Comparison of ENCODE assay signal across 7 mouse cellular contexts in the genomic region with DNA sequence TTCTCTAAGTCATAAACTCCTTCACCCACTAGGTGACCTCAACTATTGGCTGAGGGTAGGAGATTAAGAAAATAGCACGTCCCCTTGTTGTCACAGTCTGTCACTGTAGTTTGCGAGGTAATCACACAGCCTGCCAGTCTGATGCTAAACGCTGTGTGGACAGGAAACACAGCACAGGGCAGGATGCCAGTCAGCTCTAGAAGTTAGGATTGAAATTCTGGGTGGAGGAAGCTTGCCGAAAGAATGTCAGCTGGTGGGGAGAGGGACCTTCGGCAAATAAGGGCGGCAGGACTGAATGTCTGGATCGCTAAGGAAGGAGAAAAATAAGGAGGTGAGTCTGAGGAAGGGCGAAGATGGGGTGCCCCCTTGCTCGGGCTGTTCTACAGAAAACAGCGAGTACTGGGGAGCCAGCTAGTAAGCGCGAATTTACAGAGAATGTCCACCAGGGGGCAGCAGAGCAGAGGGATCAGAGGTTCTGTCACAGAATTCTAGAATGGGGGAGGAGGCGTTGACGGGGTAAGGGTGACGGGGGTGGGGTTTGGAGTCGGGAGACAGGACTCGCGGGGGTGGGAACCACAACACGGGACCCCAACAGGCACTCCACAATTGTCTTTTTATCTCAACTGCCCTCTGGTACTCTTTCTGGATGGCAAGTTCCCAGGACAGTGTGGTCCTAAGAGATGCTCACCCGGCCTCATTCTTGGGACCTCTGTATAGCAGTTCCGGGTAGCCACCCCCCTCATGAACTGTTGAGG. TPM values are rescaled to one million over a fixed set of nuclear protein-coding genes. Genes with fewer than 3 reads are reported as not detected.
DNase-seq lines count a peak whose midpoint lies in the region; ATAC-seq and TF ChIP-seq lines count a peak whose summit lies in the region.

No protein-coding gene starts in this region.

- ATAC-seq in intestine, embryonic 16.5 days, result peak; percentile 52; the same call in 1 of the 2 replicates
- no peak for ATAC-seq in limb, embryonic 12.5 days (ENCODE audit: insufficient number of reproducible peaks, insufficient read depth, low FRiP score, low TSS enrichment, low read depth)
- ATAC-seq in midbrain, postnatal 0 days (ENCODE audit: low FRiP score), result peak; percentile 38; the same call in 1 of the 2 replicates

- H3K36me3 ChIP-seq in intestine, embryonic 16.5 days (ENCODE audit: control insufficient read depth, insufficient read depth, low read length), result no peaks in the 10 kb centered on the region
- no peaks in the 10 kb centered on the region for H3K36me3 ChIP-seq in limb, embryonic 12.5 days
- H3K36me3 ChIP-seq in midbrain, postnatal 0 days (ENCODE audit: insufficient read depth, low read length), result no peaks in the 10 kb centered on the region

- no peak overlapping the region; the same call in 1 of the 2 replicates for H3K9ac ChIP-seq in intestine, embryonic 16.5 days (ENCODE audit: low read depth, low read length)
- H3K9ac ChIP-seq in limb, embryonic 12.5 days (replicated peaks), result peak overlapping the region; percentile 5; the same call in 1 of the 2 replicates
- no peak overlapping the region for H3K9ac ChIP-seq in midbrain, postnatal 0 days (replicated peaks; ENCODE audit: low read length, poor library complexity, severe bottlenecking)

- peak overlapping the region; percentile 37 for H3K4me2 ChIP-seq in intestine, embryonic 16.5 days (ENCODE audit: low read depth, low read length)
- H3K4me2 ChIP-seq in limb, embryonic 12.5 days, result peak overlapping the region; percentile 55
- H3K4me2 ChIP-seq in midbrain, postnatal 0 days (ENCODE audit: low read depth, low read length, poor library complexity, severe bottlenecking), result peak overlapping the region; percentile 54

- no peaks in the 10 kb centered on the region for H3K9me3 ChIP-seq in intestine, embryonic 16.5 days (ENCODE audit: control insufficient read depth, low read length)
- H3K9me3 ChIP-seq in limb, embryonic 12.5 days, result 0 out of 2 replicates have a peak, but pooled peaks cover 2% of the 10 kb centered on the region
- no peaks in the 10 kb centered on the region for H3K9me3 ChIP-seq in midbrain, postnatal 0 days (ENCODE audit: low read length)

- no peak overlapping the region for H3K27ac ChIP-seq in intestine, embryonic 16.5 days (ENCODE audit: low read length)
- H3K27ac ChIP-seq in limb, embryonic 12.5 days, result no peak overlapping the region
- H3K27ac ChIP-seq in midbrain, postnatal 0 days (ENCODE audit: low read depth, low read length), result no peak overlapping the region

- no peak overlapping the region; the same call in 1 of the 2 replicates for H3K4me3 ChIP-seq in intestine, embryonic 16.5 days (ENCODE audit: low read length)
- peak overlapping the region; percentile 29 for H3K4me3 ChIP-seq in limb, embryonic 12.5 days (replicated peaks)
- H3K4me3 ChIP-seq in midbrain, postnatal 0 days (ENCODE audit: low read depth, low read length), result peak overlapping the region; percentile 27

- 9% methylated on average over 21 of the region's 21 CpGs for WGBS in intestine, embryonic 16.5 days
- WGBS in limb, embryonic 12.5 days, result 13% methylated on average over 21 of the region's 21 CpGs
- 11% methylated on average over 21 of the region's 21 CpGs for WGBS in midbrain, postnatal 0 days

- DNase-seq in adrenal gland, adult 2 months, result peak; percentile 67
- DNase-seq in embryo, embryonic 11 days, result peak; percentile 84
- DNase-seq in gastrocnemius, postnatal 4 days (ENCODE audit: low spot score in 2 of 2), result peak; percentile 82 to 83
- DNase-seq in midbrain, postnatal 0 days (ENCODE audit: low spot score), result peak; percentile 87
- peak; percentile 67 to 87 for DNase-seq in spleen, postnatal 10 days (ENCODE audit: low spot score in 2 of 2)

- H3K27me3 ChIP-seq in intestine, embryonic 16.5 days (replicated peaks; ENCODE audit: control insufficient read depth, insufficient read depth, low read length), result no peaks in the 10 kb centered on the region
- H3K27me3 ChIP-seq in limb, embryonic 12.5 days, result peaks cover 33% of the 10 kb centered on the region; the same call in 1 of the 2 replicates
- H3K27me3 ChIP-seq in midbrain, postnatal 0 days (ENCODE audit: insufficient read depth, low read length), result peaks cover 2% of the 10 kb centered on the region; the same call in 1 of the 2 replicates

- peak; percentile 90 for TF ChIP-seq CTCF in midbrain, postnatal 0 days (IDR thresholded peaks at IDR 0.05)

- H3K4me1 ChIP-seq in intestine, embryonic 16.5 days (ENCODE audit: control insufficient read depth, insufficient read depth, low read length), result 0 out of 2 replicates have a peak, but pooled peaks cover 8% of the 10 kb centered on the region
- H3K4me1 ChIP-seq in limb, embryonic 12.5 days (replicated peaks), result peaks cover 5% of the 10 kb centered on the region
- H3K4me1 ChIP-seq in midbrain, postnatal 0 days (ENCODE audit: insufficient read depth, low read length), result peaks cover 4% of the 10 kb centered on the region; the same call in 1 of the 2 replicates

RNA-seq across cellular contexts. Expression of gene Adgrd1, which starts 33.3 kb away (rescaled TPM):
- total RNA-seq in adrenal gland, adult 2 months (2021), result 1 to 10 TPM; 3.8 to 8.6 TPM
- polyA plus RNA-seq in adrenal gland, adult 2 months (2012; rRNA removed), result 2.4 and 2.5 TPM in 2 replicates
- 10 to 100 TPM; 14.9 to 17.3 TPM for total RNA-seq in gastrocnemius, postnatal 4 days (2021)
- polyA plus RNA-seq in intestine, embryonic 16.5 days (2015; fragmentation: Nextera tagmentation; extraction: Ambion mirVana), result 1.0 and 1.5 TPM in 2 replicates
- not detected in 2 replicates for polyA plus RNA-seq in limb, embryonic 12.5 days (2016; fragmentation: Nextera tagmentation; extraction: Ambion mirVana)
- 0.42 and 0.77 TPM in 2 replicates for total RNA-seq in midbrain, postnatal 0 days (2014; rRNA removed)
- 0.17 and 0.26 TPM in 2 replicates for polyA plus RNA-seq in midbrain, postnatal 0 days (2015; fragmentation: Nextera tagmentation; extraction: Ambion mirVana)

RNA-seq across cellular contexts. Expression of gene Ran, which starts 43.3 kb away (rescaled TPM):
- 100 to 1,000 TPM; 191 to 217 TPM for total RNA-seq in adrenal gland, adult 2 months (2021)
- polyA plus RNA-seq in adrenal gland, adult 2 months (2012; rRNA removed), result 53.7 and 71.2 TPM in 2 replicates
- total RNA-seq in gastrocnemius, postnatal 4 days (2021), result 100 to 1,000 TPM; 105 to 111 TPM
- 437 and 508 TPM in 2 replicates for polyA plus RNA-seq in intestine, embryonic 16.5 days (2015; fragmentation: Nextera tagmentation; extraction: Ambion mirVana)
- 689 and 751 TPM in 2 replicates for polyA plus RNA-seq in limb, embryonic 12.5 days (2016; fragmentation: Nextera tagmentation; extraction: Ambion mirVana)
- total RNA-seq in midbrain, postnatal 0 days (2014; rRNA removed), result 183 and 191 TPM in 2 replicates
- polyA plus RNA-seq in midbrain, postnatal 0 days (2015; fragmentation: Nextera tagmentation; extraction: Ambion mirVana), result 287 and 295 TPM in 2 replicates

RNA-seq across cellular contexts. Expression of gene Stx2, which starts 54.8 kb away (rescaled TPM):
- total RNA-seq in adrenal gland, adult 2 months (2021), result 10 to 100 TPM; 25.4 to 25.9 TPM
- 21.5 and 22.1 TPM in 2 replicates for polyA plus RNA-seq in adrenal gland, adult 2 months (2012; rRNA removed)
- 10 to 100 TPM; 24.5 to 29.0 TPM for total RNA-seq in gastrocnemius, postnatal 4 days (2021)
- polyA plus RNA-seq in intestine, embryonic 16.5 days (2015; fragmentation: Nextera tagmentation; extraction: Ambion mirVana), result 18.6 and 19.9 TPM in 2 replicates
- 31.5 and 31.6 TPM in 2 replicates for polyA plus RNA-seq in limb, embryonic 12.5 days (2016; fragmentation: Nextera tagmentation; extraction: Ambion mirVana)
- 15.5 and 15.9 TPM in 2 replicates for total RNA-seq in midbrain, postnatal 0 days (2014; rRNA removed)
- 11.9 and 12.0 TPM in 2 replicates for polyA plus RNA-seq in midbrain, postnatal 0 days (2015; fragmentation: Nextera tagmentation; extraction: Ambion mirVana)
